Mouse (Mus musculus) limb, embryonic 13.5 days (tissue): Measurements from ENCODE around the gene Sfn. TPM values are rescaled to one million over a fixed set of nuclear protein-coding genes. Genes with fewer than 3 reads are reported as not detected.

Experiments used
- microRNA-seq: library from miRNA; unstranded; fragments of <30 nt; microRNA quantifications from one replicate; pipeline ENCODE4, GENCODE M21; 2016
- polyA plus RNA-seq: library from polyadenylated mRNA; unstranded; fragments of >200 nt; fragmentation: Nextera tagmentation; extraction: Ambion mirVana; gene quantifications from 2 replicates; pipeline ENCODE4 v1.2.1, GENCODE M21; 2015

Gene Sfn
- polyA plus RNA-seq, 1 experiment from 2014 or later: 81.3 TPM

Small RNA genes within 50 kb of the gene (microRNA-seq; reads per million reads assigned to microRNA genes)
- gene Gm23158: not detected

Other genes starting within 250 kb of the Sfn start
- 13.3 and 14.1 TPM in 2 replicates for gene Wdtc1, start 248.7 kb downstream of the Sfn start, polyA plus RNA-seq
- 8.1 and 8.8 TPM in 2 replicates for gene Slc9a1, start 232.5 kb downstream of the Sfn start, polyA plus RNA-seq
- 0.87 and 0.92 TPM in 2 replicates for gene Tent5b, start 122.0 kb downstream of the Sfn start, polyA plus RNA-seq
- gene Trnp1, start 103.6 kb downstream of the Sfn start, polyA plus RNA-seq: 3.3 and 3.5 TPM in 2 replicates
- gene Kdf1, start 83.2 kb downstream of the Sfn start, polyA plus RNA-seq: 8.6 and 10.3 TPM in 2 replicates
- 291 and 309 TPM in 2 replicates for gene Nudc, start 56.2 kb downstream of the Sfn start, polyA plus RNA-seq
- gene Nr0b2, start 48.8 kb downstream of the Sfn start, polyA plus RNA-seq: 0.13 and 0.28 TPM in 2 replicates
- 7.5 and 9.5 TPM in 2 replicates for gene Gpatch3, start 27.4 kb downstream of the Sfn start, polyA plus RNA-seq
- gene Gpn2, start 17.8 kb downstream of the Sfn start, polyA plus RNA-seq: 18.0 and 19.6 TPM in 2 replicates
- gene Zdhhc18, start 48.0 kb upstream of the Sfn start, polyA plus RNA-seq: 3.1 and 5.9 TPM in 2 replicates
- gene Pigv, start 70.5 kb upstream of the Sfn start, polyA plus RNA-seq: 14.7 and 17.1 TPM in 2 replicates
- gene Arid1a, start 154.6 kb upstream of the Sfn start, polyA plus RNA-seq: 34.0 and 35.8 TPM in 2 replicates